ENCODE assay signal across 20 mouse cellular contexts in the genomic region with DNA sequence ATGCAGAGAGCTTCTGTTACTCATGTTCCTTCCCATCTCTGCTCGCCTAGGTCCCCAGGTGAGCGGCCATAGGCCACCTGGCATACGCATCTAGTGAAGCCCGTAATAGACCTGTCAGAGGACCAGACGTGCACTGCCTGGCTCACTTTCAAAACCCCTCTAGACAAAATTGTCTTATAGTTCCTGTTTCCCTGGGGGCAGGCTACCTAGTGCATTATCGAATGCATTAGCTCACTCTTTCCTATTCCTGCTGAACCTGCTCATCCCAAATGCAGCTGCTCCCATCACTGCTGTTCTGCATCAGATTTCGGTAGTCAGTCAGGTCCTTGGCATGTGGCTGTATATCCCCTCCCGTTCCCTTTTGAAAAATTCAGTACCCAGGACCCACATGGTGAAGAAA. TPM values are rescaled to one million over a fixed set of nuclear protein-coding genes. Genes with fewer than 3 reads are reported as not detected.
A peak's percentile ranks its signal among the peaks of the same experiment; 100 is the strongest.
DNase-seq lines count a peak whose midpoint lies in the region; ATAC-seq and TF ChIP-seq lines count a peak whose summit lies in the region.
"Had no signal": no experiment of that assay in that cellular context is flagged by ENCODE, and none has a peak within 500 bp of the region (broad histone marks: within the 10 kb centered on the region; RNA-seq: fewer than 3 reads in every experiment).

No protein-coding gene starts in this region.

- 0 out of 2 replicates have a peak overlapping the region, but pooled peaks have one; percentile 31 for H3K27ac ChIP-seq in forebrain, embryonic 15.5 days (replicated peaks)
- H3K27ac ChIP-seq in forebrain, embryonic 13.5 days: no peak overlapping the region
- H3K27ac ChIP-seq in hindbrain, embryonic 16.5 days (ENCODE audit: low read depth, low read length): no peak overlapping the region
- H3K27ac ChIP-seq in hindbrain, embryonic 13.5 days: no peak overlapping the region
- H3K27ac ChIP-seq in left cerebral cortex, adult 2 months: peak overlapping the region; percentile 65
- H3K27ac ChIP-seq: embryonic facial prominence, embryonic 13.5 days; forebrain, embryonic 10.5 days; heart, adult 2 months had no signal

- H3K9me3 ChIP-seq in forebrain, embryonic 15.5 days: no peaks in the 10 kb centered on the region
- H3K9me3 ChIP-seq in forebrain, embryonic 13.5 days (replicated peaks): no peaks in the 10 kb centered on the region
- no peaks in the 10 kb centered on the region for H3K9me3 ChIP-seq in hindbrain, embryonic 16.5 days (ENCODE audit: control insufficient read depth, low read length)
- H3K9me3 ChIP-seq in hindbrain, embryonic 13.5 days: no peaks in the 10 kb centered on the region
- H3K9me3 ChIP-seq: embryonic facial prominence, embryonic 13.5 days; forebrain, embryonic 10.5 days had no signal

- ATAC-seq in forebrain, embryonic 15.5 days (replicated peaks): no peak
- no peak for ATAC-seq in forebrain, embryonic 13.5 days
- 0 out of 2 replicates have a peak, but pooled peaks have one; percentile 11 for ATAC-seq in hindbrain, embryonic 16.5 days
- no peak for ATAC-seq in hindbrain, embryonic 13.5 days (ENCODE audit: low FRiP score)
- ATAC-seq: activated CD4-positive, CD25-positive, alpha-beta regulatory T cell, adult 4 months; forebrain, embryonic 14.5 days; intestine, postnatal 0 days had no signal

- 89% methylated on average over 8 of the region's 8 CpGs for WGBS in forebrain, embryonic 15.5 days
- 93% methylated on average over 8 of the region's 8 CpGs for WGBS in forebrain, embryonic 13.5 days
- 77% methylated on average over 8 of the region's 8 CpGs for WGBS in hindbrain, embryonic 16.5 days
- 82% methylated on average over 8 of the region's 8 CpGs for WGBS in hindbrain, embryonic 13.5 days

- peaks cover 4% of the 10 kb centered on the region; the same call in 1 of the 2 replicates for H3K4me1 ChIP-seq in forebrain, embryonic 15.5 days
- H3K4me1 ChIP-seq in forebrain, embryonic 13.5 days: no peaks in the 10 kb centered on the region
- H3K4me1 ChIP-seq in hindbrain, embryonic 16.5 days (ENCODE audit: control insufficient read depth, insufficient read depth, low read depth, low read length): no peaks in the 10 kb centered on the region
- 0 out of 2 replicates have a peak, but pooled peaks cover 4% of the 10 kb centered on the region for H3K4me1 ChIP-seq in hindbrain, embryonic 13.5 days (replicated peaks)
- H3K4me1 ChIP-seq: embryonic facial prominence, embryonic 13.5 days; forebrain, embryonic 10.5 days had no signal

- H3K36me3 ChIP-seq in forebrain, embryonic 15.5 days: no peaks in the 10 kb centered on the region
- no peaks in the 10 kb centered on the region for H3K36me3 ChIP-seq in forebrain, embryonic 13.5 days (ENCODE audit: poor library complexity, severe bottlenecking)
- H3K36me3 ChIP-seq in hindbrain, embryonic 16.5 days (ENCODE audit: control insufficient read depth, insufficient read depth, low read length): no peaks in the 10 kb centered on the region
- no peaks in the 10 kb centered on the region for H3K36me3 ChIP-seq in hindbrain, embryonic 13.5 days
- H3K36me3 ChIP-seq: embryonic facial prominence, embryonic 13.5 days had no signal

- no peak overlapping the region for H3K9ac ChIP-seq in forebrain, embryonic 15.5 days (replicated peaks)
- H3K9ac ChIP-seq in forebrain, embryonic 13.5 days: no peak overlapping the region
- no peak overlapping the region for H3K9ac ChIP-seq in hindbrain, embryonic 16.5 days (ENCODE audit: low read depth, low read length)
- no peak overlapping the region for H3K9ac ChIP-seq in hindbrain, embryonic 13.5 days
- H3K9ac ChIP-seq: embryonic facial prominence, embryonic 13.5 days had no signal

- DNase-seq in cerebellum, postnatal 10 days: peak; percentile 63 to 65
- no peak for DNase-seq in cerebellum, adult 8-10 months
- no peak for DNase-seq in left cerebral cortex, adult 2 months (ENCODE audit: extremely low spot score in 1 of 2, low spot score in 2 of 2)
- DNase-seq in left cerebral cortex, postnatal 10 days (ENCODE audit: extremely low spot score in 1 of 2, low spot score in 2 of 2): no peak
- DNase-seq: adrenal gland, adult 8-10 months; adrenal gland, postnatal 25 days; cerebellum, adult 11-12 months; gastrocnemius, postnatal 25 days; heart, adult 2 months; heart, postnatal 4 days had no signal

- H3K4me3 ChIP-seq in forebrain, embryonic 15.5 days: no peak overlapping the region
- H3K4me3 ChIP-seq in forebrain, embryonic 13.5 days: no peak overlapping the region
- H3K4me3 ChIP-seq in hindbrain, embryonic 16.5 days (ENCODE audit: low read length): no peak overlapping the region
- H3K4me3 ChIP-seq in hindbrain, embryonic 13.5 days: no peak overlapping the region
- H3K4me3 ChIP-seq in left cerebral cortex, adult 2 months: no peak overlapping the region
- H3K4me3 ChIP-seq: embryonic facial prominence, embryonic 13.5 days; forebrain, embryonic 10.5 days; heart, adult 2 months had no signal

- TF ChIP-seq CTCF in left cerebral cortex, adult 2 months (IDR thresholded peaks at IDR 0.05): no peak

- H3K27me3 ChIP-seq in forebrain, embryonic 15.5 days: no peaks in the 10 kb centered on the region
- no peaks in the 10 kb centered on the region for H3K27me3 ChIP-seq in forebrain, embryonic 13.5 days
- no peaks in the 10 kb centered on the region for H3K27me3 ChIP-seq in hindbrain, embryonic 16.5 days (replicated peaks; ENCODE audit: control insufficient read depth, insufficient read depth, low read length)
- no peaks in the 10 kb centered on the region for H3K27me3 ChIP-seq in hindbrain, embryonic 13.5 days
- H3K27me3 ChIP-seq: embryonic facial prominence, embryonic 13.5 days had no signal

- intact Hi-C loops in left cerebral cortex, adult 2 months (cut with DNase I): no loop called here
- intact Hi-C loops in left cerebral cortex, postnatal 10 days (cut with DNase I): no loop called here

- H3K4me2 ChIP-seq in forebrain, embryonic 15.5 days (replicated peaks): no peak overlapping the region
- H3K4me2 ChIP-seq in forebrain, embryonic 13.5 days: no peak overlapping the region
- no peak overlapping the region for H3K4me2 ChIP-seq in hindbrain, embryonic 16.5 days (ENCODE audit: low read length)
- no peak overlapping the region for H3K4me2 ChIP-seq in hindbrain, embryonic 13.5 days
- H3K4me2 ChIP-seq: embryonic facial prominence, embryonic 13.5 days; heart, embryonic 11.5 days had no signal

RNA-seq across cellular contexts. Expression of a gene that starts 8.2 kb away (rescaled TPM):
- 25.1 and 26.7 TPM in 2 replicates for polyA plus RNA-seq in forebrain, embryonic 15.5 days (2015; fragmentation: Nextera tagmentation; extraction: Ambion mirVana)
- polyA plus RNA-seq in forebrain, embryonic 13.5 days (2015; fragmentation: Nextera tagmentation; extraction: Ambion mirVana): 29.6 and 30.8 TPM in 2 replicates
- polyA plus RNA-seq in hindbrain, embryonic 16.5 days (2015; fragmentation: Nextera tagmentation; extraction: Ambion mirVana): 17.6 and 18.9 TPM in 2 replicates
- polyA plus RNA-seq in hindbrain, embryonic 13.5 days (2015; fragmentation: Nextera tagmentation; extraction: Ambion mirVana): 20.5 and 22.2 TPM in 2 replicates
- total RNA-seq in left cerebral cortex, adult 2 months (2021): 10 to 100 TPM; 36.7 to 37.7 TPM
- 10 to 100 TPM; 24.9 to 29.2 TPM for total RNA-seq in left cerebral cortex, postnatal 10 days (2021)

RNA-seq across cellular contexts. Expression of a gene that starts 44.7 kb away (rescaled TPM):
- 3.0 and 3.2 TPM in 2 replicates for polyA plus RNA-seq in forebrain, embryonic 15.5 days (2015; fragmentation: Nextera tagmentation; extraction: Ambion mirVana)
- 0.76 and 1.2 TPM in 2 replicates for polyA plus RNA-seq in forebrain, embryonic 13.5 days (2015; fragmentation: Nextera tagmentation; extraction: Ambion mirVana)
- 3.4 and 3.8 TPM in 2 replicates for polyA plus RNA-seq in hindbrain, embryonic 16.5 days (2015; fragmentation: Nextera tagmentation; extraction: Ambion mirVana)
- 1.7 and 1.8 TPM in 2 replicates for polyA plus RNA-seq in hindbrain, embryonic 13.5 days (2015; fragmentation: Nextera tagmentation; extraction: Ambion mirVana)
- total RNA-seq in left cerebral cortex, adult 2 months (2021): 10 to 100 TPM; 27.0 to 28.2 TPM
- 10 to 100 TPM; 30.6 to 33.7 TPM for total RNA-seq in left cerebral cortex, postnatal 10 days (2021)

RNA-seq across cellular contexts. Expression of a gene that starts 45.3 kb away (rescaled TPM):
- polyA plus RNA-seq in forebrain, embryonic 15.5 days (2015; fragmentation: Nextera tagmentation; extraction: Ambion mirVana): 9.4 and 12.2 TPM in 2 replicates
- 12.7 and 16.1 TPM in 2 replicates for polyA plus RNA-seq in forebrain, embryonic 13.5 days (2015; fragmentation: Nextera tagmentation; extraction: Ambion mirVana)
- 6.7 and 8.9 TPM in 2 replicates for polyA plus RNA-seq in hindbrain, embryonic 16.5 days (2015; fragmentation: Nextera tagmentation; extraction: Ambion mirVana)
- 10.1 and 12.0 TPM in 2 replicates for polyA plus RNA-seq in hindbrain, embryonic 13.5 days (2015; fragmentation: Nextera tagmentation; extraction: Ambion mirVana)
- 1 to 10 TPM; 5.1 to 5.3 TPM for total RNA-seq in left cerebral cortex, adult 2 months (2021)
- total RNA-seq in left cerebral cortex, postnatal 10 days (2021): 1 to 10 TPM; 2.3 to 2.5 TPM

Comparison
In these comparisons a context has a peak if more than half of its experiments do, and no peak if none do; other contexts are left out.
1. DNase-seq: peak in cerebellum, postnatal 10 days (2 of 2); none in cerebellum, adult 8-10 months (single experiment), left cerebral cortex, adult 2 months (0 of 2) and left cerebral cortex, postnatal 10 days (0 of 2).
2. H3K27ac ChIP-seq: peak in forebrain, embryonic 15.5 days (single experiment) and left cerebral cortex, adult 2 months (single experiment); none in forebrain, embryonic 13.5 days (single experiment), hindbrain, embryonic 16.5 days (single experiment) and hindbrain, embryonic 13.5 days (single experiment).